Mouse (Mus musculus) cerebellum, adult 9-10 months (tissue): ENCODE results near the gene Rilp.

ENCODE experiments used
- DNase-seq: peaks from one replicate; pipeline ENCODE4 v3.0.0; 2022

Rilp gene

GRCm38 (mm10) chr11:75494296-75495049 lies 15.4 kb upstream of the Rilp start:
- DNase-seq: no peak

DNA sequence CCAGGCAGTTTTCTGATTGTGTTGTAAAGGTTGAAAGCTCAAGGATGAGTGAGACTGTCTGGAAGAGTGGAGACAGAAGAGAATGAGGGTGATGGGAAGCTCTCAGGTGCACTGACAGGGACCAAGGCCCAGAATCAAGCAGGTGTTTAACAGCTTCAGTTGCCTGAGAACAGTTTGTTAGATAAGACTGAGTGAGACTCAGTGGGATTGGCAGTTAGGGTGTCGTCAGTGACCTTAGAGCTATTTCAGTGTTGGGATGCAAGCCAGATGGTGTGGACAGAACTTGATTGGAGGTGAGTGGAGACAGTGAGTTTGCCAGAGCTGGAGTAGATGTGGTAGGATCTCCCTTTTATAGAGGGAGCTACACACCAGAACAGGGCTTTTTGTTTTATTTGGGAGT lies 11.8 kb upstream of the Rilp start:
- DNase-seq: no peak

DNA sequence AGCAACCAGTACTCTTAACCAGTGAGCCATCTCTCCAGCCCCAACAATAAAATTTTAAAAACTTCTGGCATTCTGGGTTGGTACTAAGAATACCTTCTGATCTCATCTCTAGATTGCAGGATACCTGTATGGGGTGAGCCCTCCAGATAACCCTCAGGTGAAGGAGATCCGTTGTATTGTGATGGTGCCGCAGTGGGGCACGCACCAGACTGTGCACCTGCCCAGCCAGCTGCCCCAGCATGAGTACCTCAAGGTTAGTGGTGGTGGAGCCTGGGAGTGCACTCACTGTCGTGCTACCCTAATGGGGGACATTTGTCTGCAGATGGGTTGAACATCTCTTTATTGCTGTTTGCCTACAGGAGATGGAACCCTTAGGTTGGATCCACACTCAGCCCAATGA lies 1.7 kb upstream of the Rilp start:
- no peak for DNase-seq

DNA sequence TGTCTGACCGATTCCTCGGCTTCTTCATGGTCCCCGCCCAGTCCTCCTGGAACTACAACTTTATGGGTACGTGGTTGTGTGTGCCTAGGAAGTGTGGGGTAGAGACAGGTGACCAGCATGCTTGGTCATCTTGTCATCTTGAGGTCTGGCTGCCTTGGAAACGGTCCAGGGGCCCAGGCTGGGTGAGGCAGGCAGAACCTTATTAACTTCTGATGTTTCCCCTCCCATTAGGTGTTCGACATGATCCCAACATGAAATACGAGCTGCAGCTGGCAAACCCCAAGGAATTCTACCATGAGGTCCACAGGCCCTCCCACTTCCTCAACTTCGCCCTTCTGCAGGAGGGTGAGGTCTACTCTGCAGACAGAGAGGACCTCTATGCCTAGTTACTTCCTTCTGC lies 990 bp upstream of the Rilp start:
- DNase-seq: no peak

GRCm38 (mm10) chr11:75510627-75510993 lies 716 bp downstream of the Rilp start:
- DNase-seq: peak; percentile 94

DNA sequence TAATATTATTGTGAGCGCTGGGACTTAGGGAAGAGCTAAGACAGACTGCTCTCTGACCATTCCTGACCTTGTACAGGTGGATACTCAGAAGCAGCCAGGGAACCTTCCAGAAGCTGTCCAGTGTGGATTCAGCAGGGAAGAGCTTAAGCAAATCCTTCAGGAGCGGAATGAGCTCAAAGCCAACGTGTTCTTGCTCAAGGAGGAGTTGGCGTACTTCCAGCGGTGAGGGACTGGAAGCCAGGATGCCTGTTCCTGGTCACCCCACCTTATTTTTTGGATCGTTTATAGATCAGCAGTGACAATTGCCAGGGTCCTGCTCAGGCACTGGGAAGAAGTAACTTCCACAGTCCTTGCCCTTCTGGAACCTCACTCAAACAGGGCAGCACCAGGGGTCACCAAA lies 1.3 kb downstream of the Rilp start:
- DNase-seq: peak; percentile 71

GRCm38 (mm10) chr11:75512301-75513018 lies 2.6 kb downstream of the Rilp start:
- DNase-seq: no peak

- DNase-seq: no peak
Measured at GRCm38 (mm10) chr11:75513336-75513735, 3.4 kb downstream of the Rilp start, which contains the start of gene Scarf1. Gene Scarf1 (plus strand): TSS chr11:75513540.

DNA sequence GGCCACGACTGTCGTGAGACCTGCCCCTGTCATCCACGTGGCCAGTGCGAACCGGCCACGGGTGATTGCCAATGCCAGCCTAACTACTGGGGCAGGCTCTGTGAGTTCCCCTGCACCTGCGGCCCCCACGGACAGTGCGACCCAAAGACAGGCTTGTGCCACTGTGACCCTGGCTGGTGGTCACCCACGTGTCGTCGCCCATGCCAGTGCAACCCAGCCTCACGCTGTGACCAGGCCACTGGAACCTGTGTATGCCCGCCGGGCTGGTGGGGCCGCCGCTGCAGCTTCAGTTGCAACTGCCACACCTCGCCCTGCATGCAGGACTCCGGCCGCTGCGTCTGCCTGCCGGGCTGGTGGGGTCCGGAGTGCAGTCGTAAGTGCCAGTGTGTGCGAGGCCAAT lies 5.3 kb downstream of the Rilp start:
- DNase-seq: no peak

- no peak for DNase-seq
Measured at GRCm38 (mm10) chr11:75519834-75520633, 10.1 kb downstream of the Rilp start.

DNA sequence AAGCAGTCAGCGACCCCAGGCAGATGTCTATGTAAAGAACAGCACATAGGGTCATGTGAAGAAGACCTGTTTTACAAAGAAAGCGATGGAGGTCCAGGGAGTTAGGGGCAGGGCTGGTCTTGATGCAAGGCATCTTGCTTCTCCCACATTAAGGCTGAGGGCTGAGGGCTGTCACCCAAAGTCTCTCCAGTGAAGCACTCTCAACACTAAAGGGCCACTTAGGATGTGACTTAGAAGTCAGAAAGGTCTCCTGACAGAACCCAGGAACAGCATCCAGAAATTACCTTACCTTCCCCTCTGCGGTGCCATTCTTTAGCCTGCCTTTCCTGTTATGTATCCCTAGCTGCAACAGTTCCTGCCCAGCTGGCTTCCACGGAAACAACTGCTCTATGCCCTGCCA lies 11.7 kb downstream of the Rilp start:
- no peak for DNase-seq

- no peak for DNase-seq
Measured at GRCm38 (mm10) chr11:75522793-75523192, 12.9 kb downstream of the Rilp start.

- peak; percentile 81 for DNase-seq
Measured at GRCm38 (mm10) chr11:75525531-75526125, 15.7 kb downstream of the Rilp start.

DNA sequence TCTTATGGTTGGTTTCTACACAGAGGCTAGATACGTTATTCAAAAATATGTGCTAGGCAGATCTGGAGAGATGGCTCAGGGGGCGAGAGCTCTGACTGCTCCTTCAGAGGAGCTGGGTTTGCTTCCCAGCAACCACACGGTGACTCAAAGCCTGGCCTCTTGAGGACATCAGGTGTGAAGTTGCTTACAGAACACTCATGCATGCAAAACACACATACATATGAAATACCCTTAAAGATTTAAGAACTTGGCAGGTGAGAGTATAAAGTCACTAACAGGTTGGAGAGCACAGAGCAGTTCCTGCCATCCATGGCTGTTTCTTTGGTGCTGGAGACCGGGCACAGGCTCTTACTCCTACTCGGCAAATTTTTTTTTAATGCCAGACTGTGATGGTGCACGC lies 17.0 kb downstream of the Rilp start:
- DNase-seq: no peak

GRCm38 (mm10) chr11:75529771-75530170 lies 19.9 kb downstream of the Rilp start:
- no peak for DNase-seq

DNA sequence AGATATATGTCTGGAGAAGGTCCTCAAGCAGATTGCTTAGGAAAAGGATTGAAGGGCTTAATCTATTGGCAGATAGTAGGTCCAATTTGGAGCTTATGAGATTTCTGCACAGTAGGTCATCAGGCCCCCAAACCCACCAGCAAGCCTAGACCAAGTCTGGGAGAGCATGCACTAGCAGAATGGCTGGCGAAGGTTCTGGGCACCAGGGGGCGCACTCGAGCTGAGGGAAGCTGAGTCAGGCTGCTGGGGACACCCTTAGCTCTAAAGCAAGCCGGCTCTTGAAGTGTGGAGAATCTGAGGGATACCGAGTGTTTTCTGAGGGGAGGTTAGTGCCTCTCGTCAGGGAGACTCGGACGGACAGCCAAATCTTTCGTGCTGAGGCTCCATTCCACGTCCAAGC lies 20.4 kb downstream of the Rilp start:
- peak; percentile 98 for DNase-seq

DNA sequence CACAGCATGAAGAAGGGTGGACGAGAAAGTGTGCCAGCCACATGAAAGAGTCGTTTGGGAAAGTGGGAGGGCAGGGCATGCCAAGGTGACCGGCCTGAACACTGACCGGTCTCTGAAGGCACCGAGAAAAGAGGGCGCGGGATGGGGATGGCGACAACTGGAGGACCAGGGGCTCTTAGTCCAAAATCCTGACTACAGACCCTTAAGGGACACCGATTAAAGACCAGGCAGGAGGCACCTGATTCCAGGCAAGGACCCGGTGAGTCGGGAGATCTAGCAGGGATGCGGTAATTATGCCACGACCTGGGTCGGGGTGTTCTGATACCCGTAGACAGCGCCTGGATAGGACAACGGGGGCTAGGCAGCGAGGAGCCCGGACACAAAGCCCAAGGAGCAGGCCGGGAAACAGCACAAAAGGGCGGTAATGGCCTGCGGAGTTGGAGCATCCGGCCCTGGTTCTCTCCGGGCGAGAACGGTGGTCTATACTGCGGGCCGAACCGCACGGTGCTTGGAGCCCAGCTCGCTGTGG lies 21.0 kb downstream of the Rilp start:
- peak; percentile 68 for DNase-seq

DNA sequence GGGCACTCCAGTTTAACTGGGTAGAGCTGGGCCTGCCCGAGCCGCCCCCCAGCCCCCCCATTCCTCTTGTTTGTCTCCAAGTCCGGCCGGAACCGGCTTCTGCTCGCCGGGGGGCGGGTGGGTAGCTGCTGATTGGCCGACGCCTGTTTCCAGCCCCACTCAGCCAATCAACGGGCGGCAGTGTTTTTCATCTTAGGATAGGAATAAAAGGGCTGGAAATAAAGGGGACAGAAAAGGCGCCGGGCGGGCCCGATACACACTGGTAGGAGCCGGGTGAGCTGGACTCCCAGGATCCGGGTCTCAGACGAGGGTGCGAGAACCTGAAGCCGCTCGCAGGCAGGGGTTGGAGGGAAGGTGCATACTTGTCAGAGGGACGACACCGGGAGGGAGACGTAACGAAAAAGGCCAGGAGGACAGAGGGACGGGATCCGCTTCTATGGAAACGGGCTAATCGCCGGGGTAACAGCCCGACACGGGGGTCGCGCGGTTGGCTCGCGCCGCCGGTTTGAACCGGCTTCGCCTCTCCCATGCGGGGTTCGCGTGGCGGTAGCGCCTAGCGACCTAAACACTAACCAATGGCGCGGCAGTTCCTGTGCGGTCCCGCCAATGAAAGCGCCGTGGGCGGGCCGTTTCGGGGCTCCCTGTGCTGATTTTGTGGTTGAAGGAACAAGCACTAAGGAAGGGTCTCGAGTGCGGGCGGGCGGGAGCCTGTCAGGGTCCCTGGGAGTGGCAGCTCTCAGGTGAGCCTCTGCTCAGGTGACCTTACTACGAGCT lies 21.8 kb downstream of the Rilp start, which contains the start of gene Slc43a2:
Gene Slc43a2 (plus strand): TSS at position 226 of the 774 bp plus-strand sequence.
- DNase-seq: peak; percentile 98

DNA sequence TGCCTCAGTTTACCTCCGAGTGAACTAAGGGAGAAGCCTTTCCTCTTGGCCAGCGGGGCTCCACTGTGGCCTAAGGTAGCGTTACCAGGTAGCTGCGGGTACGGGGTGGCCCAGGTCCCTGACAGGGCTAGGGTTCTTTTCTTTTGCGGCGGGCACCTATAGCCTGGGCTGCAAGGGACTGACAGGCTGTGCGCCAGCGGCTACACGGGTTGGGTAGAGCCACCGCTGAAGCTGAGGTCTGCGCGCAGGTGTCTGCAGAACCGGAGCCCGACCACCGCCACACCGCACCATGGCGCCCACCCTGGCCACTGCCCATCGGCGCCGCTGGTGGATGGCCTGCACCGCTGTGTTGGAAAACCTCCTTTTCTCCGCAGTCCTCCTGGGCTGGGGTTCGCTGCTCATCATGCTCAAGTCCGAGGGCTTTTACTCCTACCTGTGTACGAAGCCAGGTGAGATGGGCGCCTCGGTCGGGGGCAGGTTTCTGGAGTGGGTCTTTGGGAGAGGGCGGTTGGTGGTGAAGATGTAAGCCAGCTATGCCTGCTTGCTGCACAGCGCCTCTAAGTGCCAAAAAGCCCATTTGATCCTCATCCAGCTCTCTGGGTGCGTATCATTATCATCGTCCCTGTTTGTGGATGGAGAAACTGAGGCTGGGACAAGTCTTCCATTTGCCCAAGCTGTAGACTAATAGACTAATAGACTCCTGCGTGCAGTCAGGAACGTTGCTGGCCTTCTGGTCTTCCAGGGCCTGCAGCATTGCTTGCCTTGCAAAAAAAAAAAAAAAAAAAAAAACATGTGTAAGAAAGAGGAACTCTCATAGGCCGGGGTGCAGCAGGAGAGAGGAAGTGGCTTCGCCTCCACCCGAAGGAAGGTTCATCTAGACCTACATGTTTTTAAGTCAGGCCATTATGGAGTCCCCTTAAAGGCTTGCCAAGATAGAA lies 22.7 kb downstream of the Rilp start:
- peak; percentile 76 for DNase-seq

DNA sequence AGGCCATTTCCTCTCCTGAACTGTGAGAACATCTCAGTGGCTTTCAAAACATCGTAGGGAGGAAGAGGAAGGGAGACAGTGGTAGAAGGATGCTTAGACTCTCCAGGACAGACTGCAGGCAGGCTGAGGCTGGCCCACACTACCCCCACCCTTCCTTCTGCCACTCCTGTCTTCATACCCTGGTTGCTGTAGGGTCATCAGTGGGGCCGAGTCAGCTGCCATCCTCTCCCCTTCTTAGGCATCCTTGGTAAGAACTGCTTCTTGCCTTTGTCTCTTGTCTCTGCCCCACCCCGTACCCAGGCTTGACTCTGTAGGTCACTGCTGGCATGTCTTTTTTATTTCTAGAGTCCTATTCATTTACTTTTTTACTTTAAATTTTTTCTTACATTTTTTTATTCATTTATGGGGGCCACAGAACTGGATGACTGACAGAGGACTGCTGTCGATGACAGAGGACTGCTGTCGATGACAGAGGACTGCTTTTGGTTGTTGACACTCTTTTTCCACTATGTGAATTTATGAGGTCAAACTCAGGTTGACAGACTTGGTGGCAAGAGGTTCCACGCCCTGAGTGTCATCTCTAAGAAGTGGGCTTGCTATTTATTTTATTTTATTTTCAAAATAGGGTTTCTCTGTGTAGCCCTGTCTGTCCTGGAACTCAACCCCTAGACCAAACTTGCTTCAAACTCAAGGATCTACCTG lies 23.6 kb downstream of the Rilp start:
- peak; percentile 59 for DNase-seq
